Mouse (Mus musculus) ES-CJ7 (cell line): ENCODE measurements at regions not wholly inside any gene's neighbourhood (a gene's known extent, or its start where the extent isn't known, plus 50 kb on each side); places are given as distances from the start of the nearest gene placed in this dataset.

Experiments
- DNase-seq: peaks from one replicate; pipeline ENCODE4 v3.0.0; 2011; ENCODE audit warnings: low read depth, low spot score

DNA sequence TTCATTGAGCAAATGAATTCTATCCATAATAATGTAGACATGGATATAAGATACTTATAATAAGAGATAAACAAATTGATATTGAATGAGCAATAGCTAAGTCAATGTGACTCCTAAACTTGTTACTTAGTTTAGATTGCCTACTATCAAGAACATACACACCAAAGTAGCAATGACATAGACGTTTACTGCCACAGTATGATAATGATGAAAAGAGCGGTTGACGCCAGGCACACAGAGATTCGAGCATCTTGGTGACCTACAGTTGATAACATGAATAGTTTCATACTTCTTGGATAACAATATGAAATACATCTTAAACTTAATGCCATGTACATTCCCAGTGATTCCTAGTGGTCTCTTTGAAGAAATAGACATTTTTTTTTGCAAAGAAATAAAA lies 55.9 kb upstream of the Tbc1d2b start:
- no peak for DNase-seq
